Mouse (Mus musculus) c-Kit-positive CD71-positive TER-119-positive erythroid progenitor cells, embryonic 14.5 days (primary cell): ENCODE measurements around the gene Cdkl4.

Source experiments
- DNase-seq: peaks from one replicate; pipeline ENCODE4 v3.0.0-alpha.2; 2013; ENCODE audit warnings: low spot score

The Cdkl4 gene

DNA sequence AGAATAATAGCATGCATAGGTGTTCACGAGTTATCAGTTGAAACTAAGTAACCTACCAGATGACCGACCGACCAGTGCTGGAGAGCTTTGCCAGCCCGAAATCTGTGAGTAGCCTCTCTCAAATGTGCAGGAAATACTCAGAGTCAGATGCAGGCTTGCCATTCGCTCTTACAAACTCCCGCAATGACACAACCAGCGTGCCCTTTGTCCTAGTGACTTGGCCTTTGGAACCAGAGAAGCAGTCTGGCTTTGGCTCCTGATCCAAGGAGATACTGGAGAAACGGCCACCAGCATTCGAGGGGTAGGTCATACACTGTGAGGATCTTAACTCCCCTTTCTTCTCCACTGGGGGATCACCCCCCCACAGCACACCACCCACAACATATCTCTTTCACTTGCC is 61.7 kb downstream of the Cdkl4 start:
- DNase-seq: no peak

- no peak for DNase-seq
Observed at GRCm38 (mm10) chr17:80515513-80515912, 62.1 kb downstream of the Cdkl4 start.

- peak; percentile 36 for DNase-seq
Observed at GRCm38 (mm10) chr17:80513766-80514165, 63.8 kb downstream of the Cdkl4 start.

- DNase-seq: no peak
Observed at GRCm38 (mm10) chr17:80510459-80510855, 67.2 kb downstream of the Cdkl4 start.

DNA sequence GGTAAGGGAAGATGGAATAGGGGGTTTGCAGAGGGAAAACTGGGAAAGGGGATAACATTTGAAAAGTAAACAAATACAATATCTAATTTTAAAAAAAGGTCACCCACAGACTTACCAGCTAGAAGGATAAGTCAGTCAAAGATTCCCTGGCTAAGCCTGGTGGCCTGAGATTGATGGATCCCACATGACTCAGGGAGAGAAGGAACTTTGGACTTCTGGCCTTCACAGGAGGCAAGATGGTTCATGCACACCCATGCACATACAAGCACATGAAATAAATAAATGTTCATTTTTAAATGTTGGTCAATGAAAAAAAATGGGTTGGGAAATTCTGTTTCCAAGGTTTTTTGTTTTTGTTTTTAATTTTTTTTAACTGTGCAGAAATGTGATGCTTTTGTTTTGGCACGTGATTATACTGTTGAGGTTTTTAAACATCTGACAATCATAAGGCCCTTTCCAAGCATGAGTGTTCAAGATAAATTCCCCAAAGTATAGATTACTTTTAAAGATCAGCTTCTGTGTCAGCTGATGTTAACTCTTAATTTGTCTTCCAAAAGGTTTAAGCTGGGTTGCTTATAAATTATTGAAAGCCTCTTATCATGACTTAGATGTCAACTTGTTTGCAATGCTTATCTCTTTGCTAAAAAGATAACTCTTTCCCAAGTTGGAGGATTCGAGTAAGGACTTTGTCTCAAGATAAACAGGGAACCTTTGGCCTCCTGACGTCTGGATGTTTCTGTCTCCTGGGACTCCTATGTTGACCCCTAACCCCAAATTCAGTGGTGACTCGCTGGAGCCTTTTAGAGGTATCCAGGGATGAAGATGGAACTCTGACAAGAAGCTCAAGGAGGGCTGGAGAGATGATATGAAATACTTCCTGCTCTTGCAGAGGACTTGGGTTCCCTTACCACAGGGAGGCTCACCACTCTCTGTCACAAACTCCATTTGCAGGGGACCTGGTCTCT is 67.8 kb downstream of the Cdkl4 start:
- no peak for DNase-seq

GRCm38 (mm10) chr17:80505766-80506165 is 71.8 kb downstream of the Cdkl4 start:
- DNase-seq: no peak

- no peak for DNase-seq
Observed at GRCm38 (mm10) chr17:80505342-80505741, 72.3 kb downstream of the Cdkl4 start.

GRCm38 (mm10) chr17:80501805-80502172 is 75.8 kb downstream of the Cdkl4 start:
- DNase-seq: no peak

GRCm38 (mm10) chr17:80501037-80501804 is 76.4 kb downstream of the Cdkl4 start:
- DNase-seq: no peak

DNA sequence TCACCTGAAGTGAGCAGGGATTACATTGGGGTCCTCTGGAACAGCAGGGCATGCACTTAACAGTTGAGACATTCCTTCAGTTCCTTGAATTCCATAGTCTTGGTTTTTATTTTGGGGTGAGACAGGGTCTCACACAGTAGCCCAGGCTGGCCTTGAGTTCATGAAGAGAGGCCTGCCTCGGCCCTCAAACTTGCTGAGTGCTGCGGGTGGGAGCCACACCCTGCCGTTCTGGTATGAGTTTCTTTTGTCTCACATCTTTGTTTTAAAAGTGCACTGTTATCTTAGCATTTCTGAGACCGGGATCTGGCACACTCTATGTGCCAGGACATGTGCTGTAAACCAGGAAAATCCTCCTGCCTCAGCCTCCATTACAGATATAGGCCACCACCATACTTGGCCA is 77.6 kb downstream of the Cdkl4 start:
- no peak for DNase-seq

DNA sequence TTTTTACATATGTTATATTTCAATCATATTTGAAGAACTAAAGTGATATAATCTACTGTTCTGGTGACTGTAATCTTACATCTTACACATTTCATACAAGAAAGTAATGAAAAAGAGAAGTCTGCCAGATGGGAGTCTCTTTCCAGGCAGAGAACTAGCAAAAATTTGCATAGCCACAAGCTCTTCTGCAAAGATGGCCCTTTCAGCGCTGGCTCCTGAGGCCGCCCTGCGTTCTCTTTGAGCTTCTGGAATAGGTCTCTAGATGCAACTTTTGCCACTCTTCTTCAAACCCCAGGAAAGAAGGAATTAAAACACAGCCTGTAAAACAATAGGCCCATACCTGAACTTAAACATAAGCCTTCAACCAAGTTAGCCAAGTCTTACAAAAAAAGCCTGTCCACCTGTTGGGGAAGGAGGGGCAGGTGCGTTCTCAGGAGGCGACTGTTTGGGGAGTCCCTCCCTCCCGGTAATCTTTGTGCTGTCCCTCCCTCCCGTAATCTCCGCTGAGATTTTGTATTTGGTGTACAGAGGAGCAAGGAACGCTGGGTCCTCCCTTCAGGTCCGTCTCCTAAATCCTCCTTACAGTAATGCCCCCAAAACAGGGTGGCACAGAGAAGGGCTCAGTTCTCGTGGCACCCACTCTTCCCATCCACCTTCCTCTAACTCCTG is 78.9 kb downstream of the Cdkl4 start:
- no peak for DNase-seq

DNA sequence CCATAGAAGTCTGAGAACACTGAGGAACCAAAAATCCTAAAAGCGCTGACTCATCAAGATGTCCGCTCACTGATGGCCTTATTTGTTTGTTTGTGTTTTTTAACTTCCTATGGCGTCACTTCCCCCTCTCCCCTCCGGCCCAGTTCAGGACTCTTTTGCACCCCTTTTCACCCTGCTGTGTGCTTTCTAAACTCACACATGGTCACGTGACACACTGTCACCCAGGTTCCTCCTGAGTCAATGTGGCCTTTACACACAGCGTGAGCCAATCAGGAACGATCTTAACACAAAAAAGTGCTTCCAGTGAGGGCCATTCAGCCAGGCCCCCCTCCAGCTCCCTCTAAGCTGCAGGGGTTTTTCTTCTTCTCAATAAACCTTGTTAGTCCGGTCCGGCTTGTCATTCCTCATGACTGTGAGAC is 80.4 kb downstream of the Cdkl4 start:
- DNase-seq: no peak

DNA sequence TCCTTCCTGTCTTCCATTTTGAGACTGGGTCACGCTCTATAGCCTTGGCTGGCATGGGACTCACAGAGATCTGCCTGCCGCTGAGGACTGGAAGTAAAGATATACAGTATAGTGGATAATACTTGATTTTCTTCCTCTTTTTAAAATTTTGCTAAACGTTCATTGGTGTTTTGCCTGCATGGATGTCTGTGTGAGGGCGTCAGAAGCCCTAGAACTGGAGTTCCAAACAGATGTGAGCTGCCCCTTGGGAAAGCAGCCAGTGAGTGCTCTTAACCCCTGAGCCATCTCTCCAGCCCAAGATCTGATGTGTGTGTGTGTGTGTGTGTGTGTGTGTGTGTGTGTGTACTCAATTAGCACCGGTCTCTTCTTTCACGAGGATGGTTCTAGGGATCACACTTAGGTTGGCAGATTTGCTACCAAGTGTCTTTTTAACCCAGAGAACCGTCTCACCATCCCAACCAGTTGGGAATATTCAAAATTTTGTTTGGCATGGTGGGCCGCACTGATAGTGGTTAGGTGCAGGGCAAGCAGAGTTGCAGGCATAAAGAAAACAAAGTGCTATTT is 80.9 kb downstream of the Cdkl4 start:
- no peak for DNase-seq

GRCm38 (mm10) chr17:80496185-80496584 is 81.4 kb downstream of the Cdkl4 start:
- no peak for DNase-seq

DNA sequence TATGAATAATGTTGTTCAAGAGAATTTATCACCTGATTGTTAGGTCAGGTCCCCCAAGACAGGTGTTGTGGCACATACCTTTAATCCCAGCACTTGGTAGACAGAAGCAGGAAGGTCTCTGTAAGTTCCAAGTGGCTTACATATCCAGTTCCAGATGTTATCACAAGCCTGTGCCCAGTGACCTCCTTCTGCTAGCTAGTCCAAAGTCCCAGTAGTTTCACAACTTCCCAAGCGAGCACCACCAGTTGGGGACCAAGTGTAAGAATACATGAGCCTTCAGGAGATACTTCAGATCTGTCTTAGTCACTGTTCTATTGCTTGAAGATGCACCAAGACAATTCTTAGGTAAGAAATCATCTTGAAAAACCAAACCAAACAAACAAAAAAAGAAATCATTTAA is 83.7 kb downstream of the Cdkl4 start:
- DNase-seq: no peak

DNA sequence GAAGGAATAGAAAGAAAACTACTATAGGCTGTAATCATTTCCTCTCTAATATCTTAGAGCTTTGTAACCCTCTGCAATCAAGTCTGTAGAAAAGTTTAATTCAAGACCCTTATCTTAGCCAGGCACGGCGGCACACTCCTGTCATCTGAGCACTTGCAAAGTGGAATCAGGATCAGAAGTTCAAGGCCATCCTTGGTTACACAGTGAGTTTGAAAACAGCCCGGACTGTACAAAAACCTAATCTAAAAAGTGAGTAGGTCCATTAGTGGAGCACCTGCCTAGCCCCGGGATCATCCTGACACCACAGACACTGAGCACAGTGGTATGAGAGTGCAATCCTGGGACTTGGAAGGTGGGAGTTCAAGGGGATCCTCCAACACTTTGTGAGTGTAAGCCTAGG is 84.8 kb downstream of the Cdkl4 start:
- DNase-seq: no peak

GRCm38 (mm10) chr17:80492274-80492673 is 85.3 kb downstream of the Cdkl4 start:
- no peak for DNase-seq

DNA sequence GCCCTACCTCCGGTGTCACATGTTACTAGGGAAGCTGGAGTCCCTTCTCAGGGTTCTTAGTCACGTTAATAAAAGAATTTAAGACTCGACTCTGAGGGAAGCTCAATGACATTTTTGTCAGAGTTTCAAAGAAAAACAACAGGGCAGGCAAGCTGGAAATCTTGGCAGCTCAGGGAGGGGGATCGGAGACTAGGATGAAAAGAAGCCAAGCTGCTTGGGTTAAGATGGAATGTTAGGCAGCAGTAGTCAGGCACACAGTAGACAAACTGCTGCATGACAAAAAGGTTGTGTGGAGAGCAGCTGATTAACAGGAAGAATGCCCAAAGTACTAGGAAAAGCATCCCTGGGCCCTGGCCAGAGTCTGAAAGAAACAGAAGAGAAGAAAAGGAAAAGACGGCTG is 87.4 kb downstream of the Cdkl4 start:
- DNase-seq: no peak

DNA sequence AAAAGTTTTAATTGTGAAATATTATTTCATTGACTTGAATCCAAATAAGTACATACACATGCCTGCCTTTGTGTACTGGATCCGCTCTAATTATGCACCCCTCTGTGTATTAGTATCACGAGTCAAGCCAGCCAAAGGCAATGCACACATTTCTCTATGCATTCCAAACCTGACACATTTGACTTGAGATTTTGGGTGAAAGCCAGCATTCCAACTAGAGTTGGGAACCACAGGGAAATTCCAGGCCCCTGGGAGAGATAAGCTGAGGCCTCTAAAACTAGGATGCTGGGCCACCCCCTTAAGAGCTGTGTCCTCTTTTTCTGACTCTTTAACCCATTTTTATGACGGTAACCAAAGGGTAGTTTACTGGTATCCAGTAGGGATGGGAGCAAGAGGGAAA is 88.7 kb downstream of the Cdkl4 start:
- DNase-seq: no peak

DNA sequence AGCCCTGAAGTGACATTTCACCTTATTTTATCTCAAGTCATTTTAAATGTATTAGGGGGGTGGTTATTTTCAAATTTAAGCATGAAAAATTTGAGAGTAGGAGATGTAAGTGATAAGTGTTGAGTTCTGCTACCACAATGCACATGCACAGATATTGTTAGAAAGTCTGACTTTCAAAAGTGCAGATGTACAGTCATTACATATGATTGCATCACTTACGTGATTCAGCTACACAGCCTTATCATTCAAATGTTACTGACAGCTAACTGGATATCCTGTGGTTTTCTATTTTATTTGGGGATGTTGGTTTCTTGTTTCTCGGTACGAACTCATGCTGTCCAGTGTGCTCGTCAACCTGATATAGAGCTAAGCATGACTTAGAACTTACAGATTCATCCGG is 92.5 kb downstream of the Cdkl4 start:
- no peak for DNase-seq

DNA sequence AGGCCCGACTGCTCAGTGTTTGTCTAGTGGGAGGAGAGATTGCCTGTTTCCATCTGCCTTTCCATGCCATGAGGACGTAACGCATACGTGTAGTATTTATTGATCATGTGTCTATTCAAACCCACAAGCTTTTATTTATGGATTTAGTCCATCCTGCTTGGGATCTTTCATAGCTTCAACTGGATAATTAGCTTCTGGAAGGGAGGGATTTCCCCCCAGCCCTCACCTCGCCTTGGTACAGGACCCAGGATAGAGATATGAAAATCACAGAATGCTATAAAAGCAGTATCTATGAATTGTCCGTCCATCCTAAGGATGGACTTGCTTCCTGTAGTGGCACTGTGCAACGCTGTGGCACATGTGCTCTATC is 96.8 kb downstream of the Cdkl4 start:
- no peak for DNase-seq
